Mouse (Mus musculus) thymus, postnatal 4 days (tissue): ENCODE results near the gene Sema4f.

Experiments used
- DNase-seq: peaks from one replicate; pipeline ENCODE4 v3.0.0; 2021

Sema4f gene

GRCm38 (mm10) chr6:82863380-82863874 is 76.1 kb downstream of the Sema4f start:
- peak; percentile 81 for DNase-seq

GRCm38 (mm10) chr6:82862475-82862874 is 77.1 kb downstream of the Sema4f start:
- no peak for DNase-seq

- no peak for DNase-seq
Observed at GRCm38 (mm10) chr6:82862042-82862441, 77.5 kb downstream of the Sema4f start.
